Mouse (Mus musculus): ENCODE measurements around the gene Enthd1.

DNA sequence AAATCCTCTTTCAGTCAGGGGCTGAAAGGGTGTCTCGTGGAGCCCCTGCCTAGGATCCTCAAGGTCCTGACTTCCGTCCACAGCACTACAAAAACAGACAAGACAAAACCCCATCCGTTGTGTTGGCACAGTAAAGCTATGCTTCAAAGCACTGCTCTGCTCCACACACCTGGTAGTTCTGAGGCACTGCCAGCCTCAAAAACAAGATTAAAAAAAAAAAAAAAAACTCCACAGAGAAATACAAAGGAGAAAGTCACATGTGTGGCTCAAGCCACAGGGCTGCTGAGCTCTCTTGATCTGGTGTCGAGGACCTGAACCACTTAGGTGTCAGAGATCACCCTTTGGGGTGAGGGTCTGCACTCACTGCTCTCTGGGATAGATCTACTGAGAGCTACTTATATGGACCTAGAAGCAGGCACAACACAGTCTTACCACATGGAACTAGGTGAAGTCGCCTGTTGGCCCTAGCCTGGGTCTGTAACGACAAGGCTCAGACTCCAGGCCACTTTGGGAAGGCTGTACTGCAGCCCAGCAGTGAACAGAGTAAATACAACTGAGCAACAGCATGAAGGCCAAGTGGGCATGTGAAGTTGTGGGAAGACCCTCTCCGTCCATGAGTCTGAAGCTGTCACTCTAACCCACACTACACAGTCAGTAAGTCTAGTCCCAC is 26.1 kb downstream of the Enthd1 start:
- TF ChIP-seq POLR2A (IDR thresholded peaks at IDR 0.05; ENCODE audit: insufficient read depth, low read depth, low read length) (no peak), CTCF (IDR thresholded peaks at IDR 0.05; ENCODE audit: insufficient read depth, low read depth, low read length) (no peak)
